Mouse (Mus musculus) G1E-ER4 (cell line): ENCODE data around the gene Gm572. TPM values are rescaled to one million over a fixed set of nuclear protein-coding genes. Genes with fewer than 3 reads are reported as not detected.

Experiments
- GATA1 ChIP-seq: IDR thresholded peaks from one replicate; pipeline ENCODE4 v1.8.0; 2012; ENCODE audit warnings: low read length, inconsistent platforms
- polyA plus RNA-seq: library from polyadenylated mRNA; stranded (reverse); fragments of >175 nt; gene quantifications from 2 replicates; pipeline ENCODE4 v1.2.3, GENCODE M21; 2012

The Gm572 gene
- polyA plus RNA-seq, 1 experiment, result not detected

- TF ChIP-seq GATA1, result no peak
Observed at GRCm38 (mm10) chr4:148676188-148676960, 33.3 kb downstream of the Gm572 start.

DNA sequence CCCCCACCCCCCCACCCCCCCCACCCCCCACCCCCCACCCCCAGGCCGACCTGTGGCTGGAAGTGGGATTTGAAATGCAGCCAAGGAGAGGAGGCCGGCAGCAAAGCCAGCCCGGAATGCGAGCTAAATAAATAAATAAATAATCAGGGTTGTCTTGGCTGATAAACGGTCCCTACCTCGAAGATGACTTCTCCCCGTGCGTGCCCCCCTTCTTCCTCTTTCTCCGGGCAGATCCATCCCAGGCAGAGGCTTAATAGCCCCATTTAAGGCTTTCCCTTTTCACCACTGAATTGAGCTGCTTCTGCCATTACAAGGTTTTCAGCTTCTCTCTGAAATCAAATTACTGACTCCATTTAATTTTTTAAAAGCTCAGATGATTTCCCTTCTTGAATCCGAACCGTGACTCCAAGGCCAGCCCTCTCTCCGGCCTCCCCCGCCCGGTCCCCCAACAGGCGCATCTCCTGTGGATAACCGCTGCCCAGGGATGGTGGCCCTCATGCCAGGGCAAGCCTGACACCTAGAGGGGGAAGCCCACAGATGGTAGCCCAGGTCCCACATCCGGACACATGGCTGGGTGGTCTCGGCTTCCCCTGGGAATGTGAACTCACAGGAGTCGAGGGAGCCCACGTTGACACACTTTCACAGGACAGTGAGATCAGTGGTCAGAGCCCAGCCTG lies 34.0 kb downstream of the Gm572 start:
- TF ChIP-seq GATA1, result no peak

GRCm38 (mm10) chr4:148678105-148678504 lies 35.0 kb downstream of the Gm572 start:
- no peak for TF ChIP-seq GATA1

GRCm38 (mm10) chr4:148680505-148681067 lies 37.5 kb downstream of the Gm572 start:
- no peak for TF ChIP-seq GATA1

- TF ChIP-seq GATA1, result no peak
Observed at GRCm38 (mm10) chr4:148681429-148681828, 38.3 kb downstream of the Gm572 start.

DNA sequence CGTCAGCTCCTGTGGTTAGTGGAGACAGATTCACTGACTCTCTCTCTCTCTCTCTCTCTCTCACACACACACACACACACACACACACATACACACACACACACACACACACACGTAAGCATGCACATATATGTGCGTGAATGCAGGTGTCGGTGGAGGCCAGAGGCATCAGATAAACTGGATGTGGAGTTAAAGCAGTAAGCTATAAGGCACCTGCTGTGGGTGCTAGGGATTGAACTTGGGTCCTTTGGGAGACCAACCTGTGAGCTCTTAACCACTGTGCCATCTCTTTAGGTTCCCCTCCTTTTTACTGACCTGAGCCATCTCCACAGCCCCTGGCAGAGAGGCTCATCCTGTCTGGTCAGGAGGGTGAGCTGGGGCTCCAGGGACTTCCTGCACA lies 39.8 kb downstream of the Gm572 start:
- no peak for TF ChIP-seq GATA1

GRCm38 (mm10) chr4:148683539-148683938 lies 40.4 kb downstream of the Gm572 start:
- no peak for TF ChIP-seq GATA1

DNA sequence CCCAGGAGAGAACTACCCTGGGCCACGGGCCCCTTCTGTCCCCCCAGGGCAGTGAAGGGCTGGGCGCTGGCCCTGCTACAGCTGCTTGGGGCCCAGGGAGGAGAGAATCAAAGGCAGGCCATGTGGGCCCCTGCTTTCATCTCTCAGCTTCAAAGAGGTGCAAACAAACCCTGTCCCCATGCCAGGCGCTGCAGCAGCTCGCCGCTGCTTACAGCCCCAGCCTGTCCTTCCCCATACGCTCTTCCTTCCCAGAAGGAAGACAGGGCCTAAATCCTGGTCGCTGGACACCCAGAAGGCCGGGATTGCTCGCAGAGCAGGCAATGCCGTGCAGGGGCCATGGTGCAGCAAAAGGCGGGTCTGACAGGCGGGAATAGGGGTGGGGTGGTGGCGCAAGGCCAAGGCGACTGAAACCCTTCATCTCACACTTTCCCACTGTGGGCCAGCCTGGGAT lies 43.4 kb downstream of the Gm572 start:
- TF ChIP-seq GATA1, result no peak

DNA sequence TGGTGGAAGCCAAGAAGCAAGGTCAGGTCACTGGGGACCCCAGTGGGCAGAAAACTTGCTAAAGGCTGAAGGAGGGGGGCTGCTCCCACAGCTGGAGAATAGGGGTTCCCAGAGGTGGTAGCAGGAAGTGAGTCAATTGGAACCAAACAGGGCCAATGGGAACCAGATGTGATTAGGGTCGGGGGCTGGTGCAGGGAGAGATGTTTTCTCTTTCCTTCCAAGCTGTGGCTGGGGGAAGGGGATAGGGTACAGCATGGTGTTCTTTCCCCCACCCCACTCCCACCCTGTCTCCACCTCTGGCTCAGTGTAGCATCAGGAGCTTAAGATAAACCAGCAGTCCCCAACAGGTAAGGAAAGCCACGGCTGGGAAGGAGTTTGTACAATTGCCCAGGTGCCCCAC lies 45.0 kb downstream of the Gm572 start:
- no peak for TF ChIP-seq GATA1

DNA sequence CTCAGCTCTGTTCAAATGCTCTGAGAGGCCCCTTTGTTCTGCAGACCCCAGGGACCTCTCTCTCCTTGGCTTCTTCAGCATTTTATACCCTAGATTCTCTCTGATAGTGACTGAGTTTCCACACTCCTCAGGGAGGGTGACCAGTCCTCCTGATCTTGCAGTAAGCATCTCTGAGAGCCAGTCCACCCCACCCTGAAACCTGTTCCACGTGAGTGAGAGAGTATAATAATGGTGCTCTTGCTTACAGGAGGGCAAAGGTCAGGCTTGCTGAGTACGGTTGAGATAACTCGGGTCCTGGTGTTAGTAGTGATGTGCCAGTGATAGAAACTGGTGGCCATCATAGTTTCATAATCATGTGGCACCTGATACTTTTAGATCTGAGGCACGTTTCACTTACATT lies 48.1 kb downstream of the Gm572 start:
- TF ChIP-seq GATA1, result no peak

DNA sequence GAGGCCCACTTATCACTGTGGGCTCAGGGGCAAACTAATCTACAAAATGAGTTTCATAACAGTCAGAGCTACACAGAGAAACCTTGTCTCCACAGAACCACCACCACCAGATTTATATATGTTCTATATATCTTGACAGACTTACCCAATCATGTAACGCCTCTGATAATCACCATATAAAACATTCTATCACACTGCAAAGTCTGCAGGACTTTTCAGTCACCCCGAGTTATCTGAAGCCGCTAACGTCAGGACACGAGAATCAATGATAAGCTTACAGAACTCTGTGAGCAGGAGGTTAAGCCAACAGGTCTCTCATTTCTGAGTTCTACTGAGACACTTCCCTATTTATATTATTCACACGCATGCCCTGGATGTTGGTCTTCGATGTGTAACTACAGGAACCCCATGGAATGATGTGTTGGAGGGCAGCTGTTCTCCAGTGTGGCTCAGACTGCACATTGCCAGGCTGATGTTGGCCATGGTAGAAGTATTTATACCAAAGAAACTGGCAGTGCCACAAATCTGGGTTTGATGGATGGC lies 50.4 kb downstream of the Gm572 start:
- no peak for TF ChIP-seq GATA1

DNA sequence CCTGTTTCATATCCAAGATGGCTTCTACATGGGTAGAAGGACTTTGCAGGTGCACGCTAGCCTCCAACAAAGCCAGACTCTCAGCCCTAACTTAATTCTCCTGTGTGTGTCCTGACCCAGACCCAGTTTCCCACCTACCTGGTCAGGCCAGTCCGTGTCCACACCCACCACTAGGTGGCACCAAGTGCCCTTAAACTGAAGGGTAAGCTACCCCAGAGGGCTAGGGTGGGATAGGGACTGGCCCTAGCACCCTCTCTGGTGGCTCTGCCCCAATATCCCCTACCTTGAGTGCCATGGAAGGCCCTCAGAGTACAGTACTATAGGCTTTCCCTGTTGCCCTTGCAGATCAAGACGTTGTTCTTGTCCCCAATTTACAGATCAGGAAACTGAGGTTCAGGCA lies 61.6 kb downstream of the Gm572 start:
- no peak for TF ChIP-seq GATA1

GRCm38 (mm10) chr4:148708836-148709235 lies 65.7 kb downstream of the Gm572 start:
- TF ChIP-seq GATA1, result no peak

GRCm38 (mm10) chr4:148710446-148710845 lies 67.3 kb downstream of the Gm572 start:
- TF ChIP-seq GATA1, result no peak

- TF ChIP-seq GATA1, result no peak
Observed at GRCm38 (mm10) chr4:148711323-148711722, 68.2 kb downstream of the Gm572 start.

GRCm38 (mm10) chr4:148712632-148713031 lies 69.5 kb downstream of the Gm572 start:
- no peak for TF ChIP-seq GATA1

GRCm38 (mm10) chr4:148714064-148714463 lies 70.9 kb downstream of the Gm572 start:
- no peak for TF ChIP-seq GATA1
